Mouse (Mus musculus) brain, adult 2 months (tissue): ENCODE results near the gene Hsd3b6.
"Not testable (repeated sequence)": the region's sequence is repeated elsewhere in the genome, so short reads cannot be mapped to it uniquely, and the experiment has no call there.

Source experiments
- DNase-seq: peaks from one replicate; pipeline ENCODE4 v3.0.0; 2011; ENCODE audit warnings: low read depth, low spot score

Hsd3b6 gene

GRCm38 (mm10) chr3:98814101-98814670 is at the start of gene Hsd3b6:
TSS of gene Hsd3b6 (minus strand) at chr3:98814443.
- DNase-seq: no peak

DNA sequence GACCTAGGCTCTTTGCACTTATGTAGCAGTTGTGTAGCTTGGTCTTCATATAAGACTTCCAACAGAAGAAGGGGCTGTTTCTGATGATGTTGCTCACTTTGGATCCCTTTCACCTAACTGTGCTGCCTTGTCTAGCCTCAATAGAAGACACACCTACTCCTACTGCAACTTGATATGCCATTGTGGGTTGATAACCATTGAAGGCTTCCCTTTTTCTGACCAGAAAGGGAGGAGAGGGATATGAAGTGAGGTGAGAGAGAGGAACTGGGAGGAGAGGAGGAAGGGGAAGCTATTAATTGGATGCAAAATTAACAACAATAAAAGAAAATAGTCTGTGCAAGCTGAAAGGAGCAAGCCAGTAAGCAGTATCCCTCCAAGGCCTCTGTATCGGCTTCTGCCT is 48.6 kb upstream of the Hsd3b6 start:
- no peak for DNase-seq

GRCm38 (mm10) chr3:98859576-98859975 is 45.3 kb upstream of the Hsd3b6 start, which contains the start of gene Hsd3b1:
TSS of gene Hsd3b1 (minus strand) at chr3:98859794.
- DNase-seq: no peak

- DNase-seq: no peak
Observed at GRCm38 (mm10) chr3:98858051-98858450, 43.8 kb upstream of the Hsd3b6 start.

GRCm38 (mm10) chr3:98856892-98857291 is 42.6 kb upstream of the Hsd3b6 start:
- DNase-seq: no peak

- no peak for DNase-seq
Observed at GRCm38 (mm10) chr3:98855160-98855559, 40.9 kb upstream of the Hsd3b6 start.

GRCm38 (mm10) chr3:98853685-98854084 is 39.4 kb upstream of the Hsd3b6 start:
- peak; percentile 11 for DNase-seq

- no peak for DNase-seq
Observed at GRCm38 (mm10) chr3:98853051-98853450, 38.8 kb upstream of the Hsd3b6 start.

DNA sequence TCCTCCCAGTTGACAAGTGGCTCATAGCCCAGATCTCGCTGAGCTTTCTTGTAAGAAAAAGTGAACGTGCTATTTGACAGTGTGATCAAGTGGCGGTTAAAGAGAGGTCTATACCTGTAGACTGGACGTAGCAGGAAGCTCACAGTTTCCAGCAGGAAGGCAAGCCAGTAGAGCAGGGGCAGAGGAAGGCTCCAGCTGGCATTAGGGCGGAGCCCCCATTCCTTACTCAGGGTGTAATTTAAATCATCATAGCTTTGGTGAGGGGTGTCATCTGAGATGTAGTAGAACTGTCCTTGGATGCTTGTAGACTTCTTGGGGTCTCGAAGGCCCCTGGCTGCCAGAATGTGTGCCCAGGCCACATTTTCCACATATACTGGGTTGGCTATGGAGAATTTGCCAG is 38.4 kb upstream of the Hsd3b6 start:
- DNase-seq: no peak

- DNase-seq: no peak
Observed at GRCm38 (mm10) chr3:98851853-98852252, 37.6 kb upstream of the Hsd3b6 start.

DNA sequence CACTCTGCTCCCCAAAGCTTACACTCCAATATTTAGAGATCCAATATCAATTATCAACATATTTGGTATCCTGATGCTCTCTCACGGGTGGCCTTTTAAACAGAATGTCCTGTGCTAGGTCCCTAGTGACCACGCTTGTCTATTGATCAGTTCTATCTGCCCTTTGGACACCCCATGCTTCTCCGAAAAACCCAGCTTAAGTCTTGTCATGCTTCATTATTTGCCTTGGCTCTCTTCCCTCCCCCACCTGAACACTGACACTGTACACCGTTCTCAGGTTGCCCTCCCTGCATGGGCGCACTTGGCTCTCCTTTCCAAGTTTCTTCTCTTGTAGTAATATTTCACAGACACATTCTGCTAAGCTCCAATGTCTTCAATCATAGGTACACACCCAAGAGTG is 36.0 kb upstream of the Hsd3b6 start:
- DNase-seq: no peak

DNA sequence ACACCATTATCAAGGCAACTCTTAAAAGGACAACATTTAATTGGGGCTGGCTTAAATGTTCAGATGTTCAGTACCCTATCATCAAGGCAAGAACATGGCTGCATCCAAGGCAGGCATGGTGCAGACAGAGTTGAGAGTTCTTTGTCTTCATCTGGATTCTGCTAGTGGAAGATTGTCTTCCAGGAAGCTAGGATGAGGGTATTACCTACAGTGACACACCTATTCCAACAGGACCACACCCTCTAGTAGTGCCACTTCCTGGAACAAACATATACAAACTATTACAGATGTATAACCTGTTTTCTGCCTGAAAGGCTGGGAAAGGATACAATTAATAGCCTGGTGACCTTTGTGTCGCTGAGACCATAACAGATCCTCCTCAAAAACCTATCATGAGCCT is 34.7 kb upstream of the Hsd3b6 start:
- DNase-seq: no peak

- DNase-seq: not testable (repeated sequence)
Observed at GRCm38 (mm10) chr3:98812653-98813052, 1.6 kb downstream of the Hsd3b6 start.

- DNase-seq: not testable (repeated sequence)
Observed at GRCm38 (mm10) chr3:98805032-98805431, 9.2 kb downstream of the Hsd3b6 start.

DNA sequence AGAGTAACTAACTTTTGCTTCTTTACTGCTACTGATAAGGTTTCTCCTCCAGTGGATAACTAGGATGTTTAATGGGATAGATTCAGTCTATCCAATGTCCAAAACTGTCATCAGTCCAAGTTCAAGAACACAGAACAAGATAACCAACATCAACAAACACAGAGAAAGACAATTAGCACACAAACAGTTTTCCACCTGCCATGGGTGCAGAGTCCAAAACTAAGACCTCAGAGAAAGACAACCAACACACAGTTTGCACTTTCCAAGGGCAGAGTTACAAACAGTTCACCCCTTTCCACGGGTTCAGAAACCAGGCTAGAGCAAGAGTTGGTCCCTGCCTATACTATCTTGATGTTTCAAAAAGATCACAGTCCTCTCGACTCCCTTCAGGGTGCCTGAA is 27.7 kb downstream of the Hsd3b6 start:
- DNase-seq: no peak

DNA sequence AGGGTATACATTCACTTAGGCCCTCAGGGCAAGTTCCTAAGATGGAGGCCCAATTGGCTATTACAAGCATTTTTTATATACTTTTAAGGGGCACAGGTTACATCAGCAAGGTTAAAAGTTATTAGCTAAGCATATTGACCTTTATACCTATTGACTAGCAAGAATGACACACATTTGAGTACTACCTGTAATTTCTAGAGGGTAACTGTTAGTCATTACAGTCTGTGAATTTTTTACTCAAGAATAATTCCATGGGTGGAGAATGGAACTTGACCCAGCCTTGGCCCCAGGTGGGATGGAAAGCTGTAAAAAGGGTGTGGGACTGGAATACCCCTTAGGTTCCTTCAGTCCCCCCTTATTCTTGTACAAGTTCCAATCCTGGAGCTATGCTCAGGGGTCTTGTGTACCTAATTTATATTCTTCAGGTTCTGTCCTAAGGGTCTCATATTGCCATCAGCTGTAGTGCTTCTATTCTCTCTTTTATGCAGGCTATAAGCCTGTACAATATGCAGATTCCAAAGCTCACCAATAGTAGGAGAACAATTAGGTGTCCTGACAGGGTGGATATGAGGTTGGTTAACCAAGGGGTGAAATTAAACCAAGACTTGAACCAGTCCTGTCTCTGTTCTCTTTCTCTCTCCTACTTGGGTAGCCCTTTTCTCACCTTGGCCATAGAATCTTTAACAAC is 31.9 kb downstream of the Hsd3b6 start:
- DNase-seq: no peak

- DNase-seq: no peak
Observed at GRCm38 (mm10) chr3:98780921-98781320, 33.3 kb downstream of the Hsd3b6 start.

- peak; percentile 1 for DNase-seq
Observed at GRCm38 (mm10) chr3:98764155-98764554, 50.1 kb downstream of the Hsd3b6 start.

DNA sequence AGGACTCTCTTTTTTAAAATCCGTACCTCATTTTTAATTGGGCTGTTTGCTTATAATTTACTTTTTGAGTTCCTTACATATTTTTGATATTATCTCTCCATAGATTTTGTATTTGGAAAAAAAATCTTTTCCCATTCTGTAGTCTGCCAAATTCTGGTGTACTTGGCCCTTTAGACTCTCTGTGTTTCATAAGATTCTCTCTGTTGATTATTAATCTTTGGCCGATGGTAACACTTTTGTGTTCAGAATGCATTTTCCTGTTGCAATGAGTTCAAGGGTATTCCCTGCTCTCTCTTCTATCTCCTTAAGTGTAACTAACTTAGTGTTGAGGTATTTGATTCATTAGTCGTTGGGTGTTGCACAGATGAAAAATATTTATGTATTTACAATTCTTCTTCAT is 57.4 kb downstream of the Hsd3b6 start:
- DNase-seq: no peak
